Mouse (Mus musculus) testis, adult 10 weeks (tissue): ENCODE data around the gene Igf1r. TPM values are rescaled to one million over a fixed set of nuclear protein-coding genes. Genes with fewer than 3 reads are reported as not detected.

Source experiments
- polyA plus RNA-seq: library from polyadenylated mRNA; stranded (reverse); fragments of 350-450 nt; fragmentation: Illumina TruSeq; extraction: RNeasy Lipid Tissue Mini Kit (QIAGEN cat#74804); gene quantifications from one replicate; pipeline ENCODE4 v1.2.3, GENCODE M21; 2014; ENCODE audit warnings: low read depth, low replicate concordance

Gene Igf1r
- polyA plus RNA-seq, result 2.7 TPM

DNA sequence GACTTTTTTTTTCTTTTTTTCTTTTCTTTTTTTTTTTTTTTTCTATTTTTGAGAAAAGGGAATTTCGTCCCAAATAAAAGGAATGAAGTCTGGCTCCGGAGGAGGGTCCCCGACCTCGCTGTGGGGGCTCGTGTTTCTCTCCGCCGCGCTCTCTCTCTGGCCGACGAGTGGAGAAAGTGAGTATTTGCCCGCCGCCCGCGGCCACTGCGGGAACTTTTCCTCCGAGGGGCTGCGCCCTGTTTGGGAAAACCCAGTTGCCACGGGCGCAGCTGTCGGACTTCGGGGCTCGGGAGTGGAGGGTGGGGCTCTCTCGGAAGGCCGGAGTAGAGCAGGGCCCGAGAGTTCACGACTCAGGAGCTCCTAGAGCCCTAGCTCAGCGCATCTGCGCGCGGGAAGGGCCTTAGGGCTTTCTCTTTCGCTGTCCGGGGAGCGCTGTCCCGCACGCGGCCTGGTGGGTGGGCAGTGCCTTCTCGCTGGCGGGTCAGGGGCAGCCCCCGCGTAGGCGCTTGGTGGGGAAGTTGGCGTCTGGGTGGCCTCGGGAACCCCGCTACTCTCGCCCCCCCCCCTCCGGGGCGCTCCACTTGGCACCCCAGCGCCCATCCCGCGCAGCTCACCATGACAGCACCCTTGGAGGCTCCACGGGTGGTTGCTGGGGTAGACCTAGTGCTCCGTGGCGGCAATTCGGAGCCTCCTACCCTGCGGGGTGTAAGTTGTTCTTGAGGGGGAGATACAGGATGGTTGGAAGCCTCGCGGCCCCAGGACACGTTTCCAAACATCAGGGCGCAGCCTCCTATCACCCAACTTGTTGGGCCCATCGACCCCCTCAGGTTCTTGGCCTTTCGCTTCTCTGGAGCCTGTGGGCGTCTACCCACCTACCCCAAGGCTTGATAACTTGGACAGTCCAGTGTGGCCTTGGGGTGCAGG lies at the start of gene Igf1r:
Igf1r (plus strand) TSS at position 51 of the 924 bp plus-strand sequence.

DNA sequence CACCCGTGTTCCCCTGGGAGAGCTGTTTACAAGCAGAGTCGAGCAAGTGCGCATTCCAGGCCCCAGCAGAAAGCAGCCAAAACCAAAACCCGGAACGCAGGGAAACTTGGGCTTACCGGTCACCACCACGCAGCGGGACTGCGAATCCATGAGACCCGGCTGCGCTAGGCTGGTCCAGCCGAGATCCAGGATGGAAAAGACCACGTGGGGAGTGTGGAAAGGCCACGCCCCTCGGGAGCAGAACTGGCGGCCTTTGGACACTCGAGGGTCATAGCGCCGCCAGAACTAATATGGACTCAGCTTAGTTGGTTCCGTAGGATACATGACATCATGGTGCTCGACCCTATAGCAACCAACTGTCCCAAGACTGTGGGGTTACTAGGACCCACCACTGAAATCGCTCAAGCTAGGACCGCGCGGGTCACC lies 311.4 kb downstream of the Igf1r start, which contains the start of gene Pgpep1l:
Pgpep1l (minus strand) TSS at position 206 of the 426 bp plus-strand sequence.

GRCm38 (mm10) chr7:68273515-68273914 lies 320.9 kb downstream of the Igf1r start, which contains the start of gene Fam169b:
Gene Fam169b, plus strand, starts transcription at chr7:68273839.

Other genes with a start within 250 kb of the Igf1r start
- 4.9 TPM for gene Synm, start 193.1 kb upstream of the Igf1r start, polyA plus RNA-seq